Mouse (Mus musculus): ENCODE measurements around the gene Wipf2.

GRCm38 (mm10) chr11:98907063-98907436, 43.6 kb downstream of the Wipf2 start:
- TF ChIP-seq POLR2A (IDR thresholded peaks at IDR 0.05; ENCODE audit: extremely low read depth, insufficient read depth, low read length), result no peak
- no peak for TF ChIP-seq CTCF (IDR thresholded peaks at IDR 0.05; ENCODE audit: extremely low read depth, insufficient read depth, low read length)
